Comparison of ENCODE assay signal across 9 mouse cellular contexts in the genomic region with DNA sequence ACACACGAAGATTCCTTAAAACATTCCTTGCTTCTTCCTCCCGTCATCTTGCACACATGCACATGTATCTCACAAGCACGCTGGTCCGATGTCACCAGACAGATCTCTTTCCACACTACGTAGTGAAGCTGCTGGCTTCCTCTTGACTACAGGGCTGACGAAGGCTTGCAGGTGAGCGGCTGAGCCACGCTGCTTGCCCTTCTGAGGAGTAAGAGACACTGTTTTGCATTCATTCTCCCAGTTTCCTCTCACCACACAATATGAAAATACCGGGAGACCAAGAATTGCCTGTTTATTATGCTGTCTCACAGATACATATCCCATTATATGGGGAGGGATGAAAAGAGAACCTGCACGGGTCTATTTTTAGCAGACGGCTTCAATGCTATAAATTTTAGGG.
DNase-seq lines count a peak whose midpoint lies in the region; ATAC-seq and TF ChIP-seq lines count a peak whose summit lies in the region.
"Had no signal": no experiment of that assay in that cellular context is flagged by ENCODE, and none has a peak within 500 bp of the region (broad histone marks: within the 10 kb centered on the region; RNA-seq: fewer than 3 reads in every experiment).

No protein-coding gene starts in this region.

- WGBS in kidney, postnatal 0 days, result 3% methylated on average over 11 of the region's 11 CpGs
- whole genome bisulfite sequencing in embryonic facial prominence, embryonic 14.5 days, result under 1% methylated on average over 11 of the region's 11 CpGs
- 7% methylated on average over 11 of the region's 11 CpGs for WGBS in hindbrain, postnatal 0 days
- WGBS in neural tube, embryonic 12.5 days, result under 1% methylated on average over 11 of the region's 11 CpGs

- H3K27ac ChIP-seq in kidney, postnatal 0 days, result no peak overlapping the region
- H3K27ac ChIP-seq in embryonic facial prominence, embryonic 14.5 days (replicated peaks; ENCODE audit: low read depth, low read length), result no peak overlapping the region
- H3K27ac ChIP-seq in hindbrain, postnatal 0 days, result no peak overlapping the region
- H3K27ac ChIP-seq in neural tube, embryonic 12.5 days, result no peak overlapping the region

- no peaks in the 10 kb centered on the region for H3K9me3 ChIP-seq in kidney, postnatal 0 days (replicated peaks; ENCODE audit: low read length)
- no peaks in the 10 kb centered on the region for H3K9me3 ChIP-seq in embryonic facial prominence, embryonic 14.5 days (ENCODE audit: control insufficient read depth, low read length)
- H3K9me3 ChIP-seq in hindbrain, postnatal 0 days (ENCODE audit: low read length), result no peaks in the 10 kb centered on the region
- 0 out of 2 replicates have a peak, but pooled peaks cover 3% of the 10 kb centered on the region for H3K9me3 ChIP-seq in neural tube, embryonic 12.5 days

- H3K4me2 ChIP-seq in kidney, postnatal 0 days (ENCODE audit: low read length), result peak overlapping the region; percentile 40; the same call in 1 of the 2 replicates
- H3K4me2 ChIP-seq in embryonic facial prominence, embryonic 14.5 days (ENCODE audit: low read depth, low read length), result peak overlapping the region; percentile 45; the same call in 1 of the 2 replicates
- H3K4me2 ChIP-seq in hindbrain, postnatal 0 days (ENCODE audit: low read depth, low read length), result peak overlapping the region; percentile 52
- peak overlapping the region; percentile 63 for H3K4me2 ChIP-seq in neural tube, embryonic 12.5 days (replicated peaks)

- no peak overlapping the region for H3K9ac ChIP-seq in kidney, postnatal 0 days (ENCODE audit: low read depth, low read length)
- no peak overlapping the region for H3K9ac ChIP-seq in embryonic facial prominence, embryonic 14.5 days (ENCODE audit: low read depth, low read length)
- H3K9ac ChIP-seq in hindbrain, postnatal 0 days (replicated peaks; ENCODE audit: low read length), result no peak overlapping the region
- H3K9ac ChIP-seq in neural tube, embryonic 12.5 days, result 0 out of 2 replicates have a peak overlapping the region, but pooled peaks have one; percentile 40

- no peak overlapping the region for H3K4me3 ChIP-seq in kidney, postnatal 0 days (replicated peaks; ENCODE audit: low read depth, low read length)
- peak overlapping the region; percentile 14; the same call in 1 of the 2 replicates for H3K4me3 ChIP-seq in embryonic facial prominence, embryonic 14.5 days (ENCODE audit: low read depth, low read length)
- no peak overlapping the region for H3K4me3 ChIP-seq in hindbrain, postnatal 0 days (ENCODE audit: low read length)
- H3K4me3 ChIP-seq in neural tube, embryonic 12.5 days, result peak overlapping the region; percentile 27

- no peak for DNase-seq in kidney, postnatal 0 days (ENCODE audit: low spot score)
- no peak for DNase-seq in kidney, adult 9 months
- no peak for DNase-seq in embryonic facial prominence, embryonic 14.5 days (ENCODE audit: low spot score)
- no peak for DNase-seq in hindbrain, postnatal 0 days (ENCODE audit: low spot score)
- no peak for DNase-seq in adrenal gland, postnatal 25 days
- no peak for DNase-seq in layer of hippocampus, adult 8-10 months (ENCODE audit: low spot score in 2 of 2)
- no peak for DNase-seq in left cerebral cortex, adult 18-20 months (ENCODE audit: low spot score in 2 of 2)
- DNase-seq: thymus, adult 2 months had no signal

- peaks cover 46% of the 10 kb centered on the region for H3K27me3 ChIP-seq in kidney, postnatal 0 days (ENCODE audit: insufficient read depth, low read length)
- H3K27me3 ChIP-seq in embryonic facial prominence, embryonic 14.5 days (replicated peaks; ENCODE audit: control insufficient read depth, insufficient read depth, low read length), result peaks cover 87% of the 10 kb centered on the region
- H3K27me3 ChIP-seq in hindbrain, postnatal 0 days (ENCODE audit: insufficient read depth, low read length), result peaks cover 21% of the 10 kb centered on the region
- H3K27me3 ChIP-seq in neural tube, embryonic 12.5 days (replicated peaks), result peaks cover 63% of the 10 kb centered on the region

- TF ChIP-seq CTCF in kidney, postnatal 0 days (IDR thresholded peaks at IDR 0.05; ENCODE audit: low read depth), result no peak
- no peak for TF ChIP-seq CTCF in hindbrain, postnatal 0 days (IDR thresholded peaks at IDR 0.05; ENCODE audit: low read depth)

- no peak for ATAC-seq in kidney, postnatal 0 days (replicated peaks; ENCODE audit: low FRiP score, low read depth)
- ATAC-seq in embryonic facial prominence, embryonic 14.5 days (ENCODE audit: low read depth), result no peak
- ATAC-seq in hindbrain, postnatal 0 days, result no peak; the same call in 1 of the 2 replicates
- ATAC-seq in neural tube, embryonic 12.5 days (ENCODE audit: low FRiP score, low read depth), result peak; percentile 10; the same call in 1 of the 2 replicates

- H3K36me3 ChIP-seq in kidney, postnatal 0 days (ENCODE audit: insufficient read depth, low read length), result no peaks in the 10 kb centered on the region
- H3K36me3 ChIP-seq in embryonic facial prominence, embryonic 14.5 days (ENCODE audit: control insufficient read depth, insufficient read depth, low read length), result no peaks in the 10 kb centered on the region
- no peaks in the 10 kb centered on the region for H3K36me3 ChIP-seq in hindbrain, postnatal 0 days (ENCODE audit: insufficient read depth, low read length)
- no peaks in the 10 kb centered on the region for H3K36me3 ChIP-seq in neural tube, embryonic 12.5 days

- no peaks in the 10 kb centered on the region for H3K4me1 ChIP-seq in kidney, postnatal 0 days (replicated peaks; ENCODE audit: insufficient read depth, low read length)
- H3K4me1 ChIP-seq in embryonic facial prominence, embryonic 14.5 days (ENCODE audit: control insufficient read depth, insufficient read depth, low read length), result peaks cover 7% of the 10 kb centered on the region
- H3K4me1 ChIP-seq in hindbrain, postnatal 0 days (ENCODE audit: insufficient read depth, low read length), result peaks cover 6% of the 10 kb centered on the region; the same call in 1 of the 2 replicates
- peaks cover 35% of the 10 kb centered on the region for H3K4me1 ChIP-seq in neural tube, embryonic 12.5 days

Comparison
In these comparisons a context has a peak if more than half of its experiments do, and no peak if none do; other contexts are left out.
1. H3K4me3 ChIP-seq: peak in embryonic facial prominence, embryonic 14.5 days (single experiment) and neural tube, embryonic 12.5 days (single experiment); none in kidney, postnatal 0 days (single experiment) and hindbrain, postnatal 0 days (single experiment).
2. Peak in every context shown above with its lines, with median percentiles within 50 percentile points of each other: H3K4me2 ChIP-seq.